Mouse (Mus musculus) liver, embryonic 13.5 days (tissue): ENCODE measurements at regions not wholly inside any gene's neighbourhood (a gene's known extent, or its start where the extent isn't known, plus 50 kb on each side); places are given as distances from the start of the nearest gene placed in this dataset.

Experiments
- ATAC-seq: fragments of 200-750 bp; cut with Nextera tagmentation; 2 replicates; pipeline ENCODE4 v1.8.0; 2017; ENCODE audit warnings: low read depth, mild to moderate bottlenecking, moderate number of reproducible peaks, moderate library complexity
- DNase-seq: peaks from one replicate; pipeline ENCODE4 v3.0.0; 2022
- H3K27ac ChIP-seq: fragments of 300-500 bp; sonication (generic); 2 replicates; pipeline ENCODE4 v1.5.1; 2015; ENCODE audit warnings: moderate library complexity, mild to moderate bottlenecking, inconsistent platforms
- H3K27me3 ChIP-seq: fragments of 300-500 bp; sonication (generic); 2 replicates; pipeline ENCODE4 v1.6.1; 2015; ENCODE audit warnings: mild to moderate bottlenecking, inconsistent platforms
- H3K36me3 ChIP-seq: fragments of 300-500 bp; sonication (generic); 2 replicates; pipeline ENCODE4 v1.6.1; 2015; ENCODE audit warnings: mild to moderate bottlenecking, inconsistent platforms
- H3K4me1 ChIP-seq: fragments of 300-500 bp; sonication (generic); replicated peaks from 2 replicates; pipeline ENCODE4 v1.6.1; 2015; ENCODE audit warnings: inconsistent platforms
- H3K4me2 ChIP-seq: fragments of 300-500 bp; sonication (generic); 2 replicates; pipeline ENCODE4 v1.6.1; 2015; ENCODE audit warnings: inconsistent platforms, mild to moderate bottlenecking, moderate library complexity
- H3K4me3 ChIP-seq: fragments of 300-500 bp; sonication (generic); replicated peaks from 2 replicates; pipeline ENCODE4 v1.5.1; 2015; ENCODE audit warnings: mild to moderate bottlenecking, inconsistent platforms
- H3K9ac ChIP-seq: fragments of 300-500 bp; sonication (generic); 2 replicates; pipeline ENCODE4 v1.6.1; 2015; ENCODE audit warnings: mild to moderate bottlenecking, inconsistent platforms
- H3K9me3 ChIP-seq: fragments of 300-500 bp; sonication (generic); replicated peaks from 2 replicates; pipeline ENCODE4 v1.6.1; 2016; ENCODE audit warnings: inconsistent platforms
- WGBS: fragments of 180-500 bp; shearing (Covaris S2); methylation state at CpG from one replicate; pipeline ENCODE4 v1.1.7; 2015; ENCODE audit not compliant: insufficient replicate concordance; 5-methylcytosine and 5-hydroxymethylcytosine counted together

DNA sequence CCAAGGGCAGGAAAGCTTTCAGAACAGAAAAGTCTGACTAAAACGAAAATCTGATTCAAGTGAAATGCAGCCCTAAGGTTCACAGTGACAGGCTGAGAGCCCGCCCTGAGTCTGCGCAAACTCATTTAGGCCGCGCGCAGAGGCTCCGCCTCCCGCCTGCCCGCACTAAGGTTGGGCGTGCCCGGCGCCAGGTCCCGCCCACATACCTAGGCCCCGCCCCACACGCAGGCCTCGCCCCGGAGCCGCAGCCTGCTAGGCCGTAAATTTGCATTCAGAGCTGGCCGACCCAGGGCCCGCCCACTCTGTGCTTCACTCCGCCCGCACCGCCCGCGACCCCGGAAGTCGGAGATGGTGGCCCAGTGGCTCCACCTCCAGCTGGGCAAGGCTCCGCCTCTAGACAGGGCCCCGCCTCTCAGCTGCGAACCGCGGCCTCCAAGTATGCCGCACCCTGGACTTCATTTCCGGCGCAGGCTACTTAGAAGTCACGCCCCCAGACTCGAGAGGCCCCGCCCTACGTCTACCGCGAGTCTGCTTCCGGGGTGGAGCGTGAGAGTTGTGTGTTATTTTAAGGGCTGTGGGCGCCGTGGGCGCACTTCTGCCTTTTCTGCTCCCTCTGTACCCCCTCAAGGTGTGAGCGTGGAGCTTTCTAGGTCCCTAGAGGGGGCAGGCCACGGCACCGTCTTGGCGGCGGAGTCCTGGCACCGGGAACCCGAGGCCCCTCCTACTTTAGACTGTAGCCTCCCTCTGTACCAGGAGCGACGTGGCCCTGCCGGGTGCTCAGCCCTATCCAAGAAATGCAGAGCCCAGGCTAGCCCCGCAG is 52.3 kb upstream of the Wnt7b start:
- Histone ChIP-seq H3K4me1 (peaks cover 19% of the 10 kb centered on the region), H3K4me2 (peak overlapping the region; percentile 72), H3K27me3 (0 out of 2 replicates have a peak, but pooled peaks cover 7% of the 10 kb centered on the region), H3K9ac (peak overlapping the region; percentile 78), H3K9me3 (no peaks in the 10 kb centered on the region), H3K36me3 (no peaks in the 10 kb centered on the region), H3K27ac (peak overlapping the region; percentile 78), H3K4me3 (peak overlapping the region; percentile 75)
- under 1% methylated on average over 58 of the region's 58 CpGs for WGBS
- peak; percentile 98 for DNase-seq
- ATAC-seq: peak; percentile 95

DNA sequence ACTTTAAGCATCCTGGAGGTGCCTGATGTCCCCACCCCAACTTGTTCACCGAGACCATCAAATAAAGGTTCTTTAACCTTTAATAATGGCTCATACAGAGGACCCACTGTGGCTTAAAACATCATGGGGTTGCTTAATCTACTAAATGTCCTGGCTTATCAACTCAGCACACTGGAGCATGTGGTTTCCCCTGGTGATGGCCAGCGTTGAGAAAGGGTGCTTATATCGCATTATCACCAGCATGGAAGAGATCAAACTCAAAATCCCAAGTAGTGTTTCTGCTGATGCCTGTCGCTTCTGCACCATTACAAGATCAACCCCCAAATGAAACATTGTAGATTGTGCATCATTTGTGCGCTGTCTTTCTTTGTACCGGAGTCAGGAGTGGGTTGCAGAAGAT is 53.2 kb upstream of the Wnt7b start:
- no peaks in the 10 kb centered on the region for H3K36me3 ChIP-seq
- H3K9me3 ChIP-seq: no peaks in the 10 kb centered on the region
- no peaks in the 10 kb centered on the region for H3K27me3 ChIP-seq
- H3K4me3 ChIP-seq: peak overlapping the region; percentile 75
- peak overlapping the region; percentile 78 for H3K27ac ChIP-seq
- 35% methylated on average over 6 of the region's 6 CpGs for WGBS
- no peak for DNase-seq
- ATAC-seq: no peak
- peaks cover 19% of the 10 kb centered on the region for H3K4me1 ChIP-seq
- peak overlapping the region; percentile 78 for H3K9ac ChIP-seq
- H3K4me2 ChIP-seq: peak overlapping the region; percentile 72

DNA sequence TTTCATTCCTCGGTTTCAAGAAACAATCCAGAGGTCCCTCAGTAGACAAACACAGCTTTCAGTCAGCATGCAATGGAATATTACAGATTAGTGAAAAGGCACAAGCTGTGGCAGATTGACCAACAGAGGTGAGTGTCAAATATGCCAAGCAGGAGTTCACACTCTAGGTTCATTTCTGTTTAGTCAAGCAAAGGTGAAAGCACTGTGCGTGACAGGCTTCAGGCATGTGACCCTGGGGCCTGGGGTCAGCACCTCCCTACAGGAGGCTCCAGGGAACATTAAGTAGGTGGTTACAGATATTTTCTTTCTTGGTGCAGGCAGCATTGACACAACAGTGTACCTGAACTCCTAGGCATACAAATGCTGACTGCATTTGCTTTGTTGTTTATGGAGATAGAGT is 57.3 kb upstream of the Wnt7b start:
- no peaks in the 10 kb centered on the region for H3K9me3 ChIP-seq
- peaks cover 12% of the 10 kb centered on the region for H3K4me1 ChIP-seq
- ATAC-seq: no peak
- H3K4me2 ChIP-seq: no peak overlapping the region
- H3K36me3 ChIP-seq: no peaks in the 10 kb centered on the region
- 71% methylated on average over 2 of the region's 2 CpGs for WGBS
- no peak overlapping the region for H3K9ac ChIP-seq
- no peak for DNase-seq
- no peak overlapping the region for H3K27ac ChIP-seq
- no peak overlapping the region for H3K4me3 ChIP-seq
- peaks cover 14% of the 10 kb centered on the region for H3K27me3 ChIP-seq

DNA sequence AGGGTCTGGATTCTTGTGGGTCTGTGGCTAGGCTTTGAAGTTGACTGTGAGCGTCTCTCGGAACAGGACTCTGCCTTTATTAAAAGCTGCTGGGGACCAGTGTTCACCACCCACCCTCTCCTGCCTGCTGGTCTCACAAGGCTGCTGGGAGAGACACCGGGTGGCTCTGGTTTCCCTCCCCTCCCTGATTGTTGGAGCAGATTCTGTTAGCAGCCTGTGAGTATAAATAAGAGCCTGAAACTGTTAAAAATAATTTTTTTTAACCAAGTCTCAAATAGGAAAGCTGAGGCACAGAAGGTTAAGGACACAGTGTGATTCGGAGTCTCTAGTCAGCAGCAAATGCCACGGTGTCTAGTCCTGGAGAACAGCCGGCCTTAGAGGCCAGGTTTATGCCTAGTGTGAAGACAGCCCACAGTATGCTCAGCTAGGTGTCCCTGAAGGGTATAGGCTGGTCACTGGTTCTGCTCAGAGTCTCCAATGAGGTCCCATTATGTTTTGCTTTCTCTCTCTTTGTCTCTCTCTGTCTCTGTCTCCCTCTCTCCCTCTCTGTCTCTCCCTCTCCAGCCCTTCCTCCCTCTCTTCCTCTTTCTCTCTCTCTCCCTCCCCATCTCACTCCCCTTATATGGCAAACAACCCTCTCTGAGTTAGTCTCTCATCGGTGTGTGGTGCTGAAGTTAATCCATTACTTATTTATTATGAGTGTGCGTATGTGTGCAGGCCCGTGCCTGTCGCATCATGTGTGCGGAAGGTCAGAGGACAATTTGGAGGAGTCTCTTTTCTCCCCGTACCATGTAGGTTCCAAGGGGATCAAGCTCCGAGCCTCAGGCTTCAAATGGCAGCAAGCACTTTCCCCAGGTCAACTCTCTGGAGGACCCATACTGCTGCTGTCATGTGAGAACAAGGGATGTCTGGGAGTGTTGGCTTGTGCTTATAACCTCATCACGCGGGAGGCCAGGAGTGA is 59.1 kb upstream of the Wnt7b start:
- Histone ChIP-seq H3K36me3 (no peaks in the 10 kb centered on the region), H3K4me3 (no peak overlapping the region), H3K27me3 (peaks cover 33% of the 10 kb centered on the region), H3K9me3 (no peaks in the 10 kb centered on the region), H3K4me1 (peaks cover 4% of the 10 kb centered on the region), H3K9ac (no peak overlapping the region), H3K4me2 (no peak overlapping the region), H3K27ac (no peak overlapping the region)
- 67% methylated on average over 15 of the region's 15 CpGs for WGBS
- DNase-seq (no peak), ATAC-seq (no peak)

DNA sequence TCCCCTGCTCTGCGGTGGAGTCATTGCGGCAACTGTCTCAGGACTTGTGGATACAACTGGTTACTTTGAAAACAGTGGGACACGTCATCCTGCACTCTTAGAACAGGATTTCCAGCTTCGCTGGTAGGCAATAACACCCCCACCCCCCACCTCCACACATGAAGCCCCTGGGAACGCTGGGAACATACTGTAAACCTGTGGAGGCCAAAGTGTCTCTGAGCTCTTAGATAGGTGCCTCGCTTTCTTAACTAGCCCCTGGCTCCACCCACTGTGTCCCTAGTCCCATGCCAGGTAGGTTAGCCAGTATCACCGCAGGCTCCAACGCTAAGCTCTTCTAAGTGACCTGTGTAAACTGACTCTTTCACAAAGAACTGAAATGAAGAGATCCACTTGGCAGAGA is 63.1 kb upstream of the Wnt7b start:
- 47% methylated on average over 8 of the region's 8 CpGs for WGBS
- Histone ChIP-seq H3K27ac (no peak overlapping the region), H3K27me3 (peaks cover 66% of the 10 kb centered on the region), H3K4me2 (peak overlapping the region; percentile 58; the same call in 1 of the 2 replicates), H3K4me3 (no peak overlapping the region), H3K9me3 (no peaks in the 10 kb centered on the region), H3K4me1 (peaks cover 4% of the 10 kb centered on the region), H3K9ac (no peak overlapping the region), H3K36me3 (no peaks in the 10 kb centered on the region)
- DNase-seq: no peak
- ATAC-seq: no peak

DNA sequence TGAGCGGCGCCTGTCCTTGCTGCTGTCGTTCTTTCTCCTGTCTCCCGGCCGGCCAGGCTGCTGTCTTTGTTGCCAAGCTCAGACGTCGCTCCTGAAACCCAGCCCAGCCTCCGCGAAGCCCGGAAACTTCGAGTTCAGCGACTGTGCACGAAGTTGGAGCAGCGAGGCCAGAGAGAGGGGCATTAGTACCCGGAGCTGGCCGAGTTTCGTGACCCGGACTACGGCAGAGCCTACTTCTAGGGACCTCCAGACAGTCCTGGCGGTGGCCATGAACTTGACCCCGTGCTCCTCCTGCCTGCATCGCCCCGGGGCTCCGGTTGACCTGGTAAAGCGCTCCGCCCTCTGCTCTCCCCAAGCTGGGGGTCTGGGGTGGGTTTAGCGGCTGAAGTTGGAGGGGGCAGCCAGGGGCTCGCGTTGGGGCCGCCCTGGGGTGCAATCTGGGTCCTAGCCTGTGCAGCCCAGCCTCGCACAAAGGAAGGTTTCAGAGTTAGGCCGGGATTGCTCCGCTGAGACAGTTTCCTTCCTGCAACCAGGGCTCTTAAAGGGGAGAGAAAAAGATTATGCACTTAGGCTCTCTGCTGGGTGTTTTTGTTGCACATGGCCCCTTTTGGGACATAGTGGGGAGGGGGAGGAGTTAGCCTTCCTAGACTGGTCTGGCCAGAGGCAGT is 63.8 kb upstream of the Wnt7b start:
- no peak for ATAC-seq
- no peak for DNase-seq
- peaks cover 4% of the 10 kb centered on the region for H3K4me1 ChIP-seq
- H3K4me3 ChIP-seq: peak overlapping the region; percentile 43
- no peaks in the 10 kb centered on the region for H3K36me3 ChIP-seq
- no peaks in the 10 kb centered on the region for H3K9me3 ChIP-seq
- peaks cover 65% of the 10 kb centered on the region for H3K27me3 ChIP-seq
- H3K4me2 ChIP-seq: peak overlapping the region; percentile 58
- 2% methylated on average over 33 of the region's 33 CpGs for WGBS
- H3K27ac ChIP-seq: peak overlapping the region; percentile 39
- peak overlapping the region; percentile 51 for H3K9ac ChIP-seq

DNA sequence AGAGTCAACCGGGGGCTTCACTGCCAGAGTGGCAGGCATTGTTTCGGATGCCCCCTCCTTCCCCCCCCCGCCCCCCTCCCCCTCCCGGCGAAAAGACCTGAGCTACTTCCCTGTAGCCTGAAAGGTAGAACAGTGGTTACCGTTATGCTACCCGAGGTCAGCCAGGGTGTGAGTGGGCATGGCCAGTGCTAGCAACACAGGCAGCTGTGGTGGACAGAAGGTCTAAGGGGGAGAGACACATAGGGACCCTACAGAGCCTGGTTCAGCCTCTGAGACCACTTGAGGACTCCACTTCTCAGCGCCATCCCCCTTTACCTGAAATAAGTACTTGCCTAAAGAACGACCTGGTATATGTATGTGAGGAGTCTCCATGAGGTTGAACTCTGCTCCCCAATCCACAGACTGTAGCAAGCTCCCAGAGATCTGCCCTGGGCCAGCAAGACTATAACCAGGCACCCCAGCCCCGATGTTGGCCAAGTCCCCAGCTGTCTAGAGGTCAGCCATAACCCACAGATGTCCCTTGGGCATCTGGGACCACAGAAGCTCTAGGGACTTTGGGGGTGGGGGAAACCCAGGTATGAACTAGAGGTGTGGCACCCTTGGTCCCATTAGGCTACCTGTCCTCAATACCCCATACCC is 64.5 kb upstream of the Wnt7b start:
- ATAC-seq: no peak

DNA sequence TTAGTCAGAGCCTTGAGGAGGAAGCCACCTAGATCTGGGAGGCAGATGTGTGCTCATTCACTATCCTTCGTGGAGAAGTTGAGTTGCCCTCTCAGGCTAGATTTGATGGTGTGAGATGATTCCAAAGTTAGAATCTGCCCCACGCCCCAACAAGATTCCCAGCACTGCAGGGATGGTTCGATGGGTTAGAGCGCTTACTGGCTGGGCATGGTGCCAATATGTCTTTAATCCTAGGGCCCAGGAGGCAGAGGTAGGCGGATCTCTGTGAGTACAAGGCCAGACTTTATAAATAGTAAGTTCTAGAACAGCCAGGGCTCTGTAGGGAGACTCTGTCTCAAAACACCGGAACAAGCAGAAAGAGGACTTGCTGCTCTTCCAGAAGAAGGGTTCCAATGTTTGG is 65.3 kb upstream of the Wnt7b start:
- H3K4me2 ChIP-seq: no peak overlapping the region
- no peak overlapping the region for H3K9ac ChIP-seq
- WGBS: 46% methylated on average over 6 of the region's 6 CpGs
- H3K4me1 ChIP-seq: peaks cover 4% of the 10 kb centered on the region
- DNase-seq: no peak
- H3K9me3 ChIP-seq: no peaks in the 10 kb centered on the region
- no peak overlapping the region for H3K27ac ChIP-seq
- no peak overlapping the region for H3K4me3 ChIP-seq
- no peaks in the 10 kb centered on the region for H3K36me3 ChIP-seq
- peaks cover 80% of the 10 kb centered on the region for H3K27me3 ChIP-seq
- no peak for ATAC-seq

More for the DNA sequence above, 64.5 kb upstream of the Wnt7b start:
- Histone ChIP-seq H3K4me1 (peaks cover 4% of the 10 kb centered on the region), H3K4me2 (peak overlapping the region; percentile 58), H3K9ac (no peak overlapping the region), H3K9me3 (no peaks in the 10 kb centered on the region), H3K27me3 (peaks cover 71% of the 10 kb centered on the region), H3K36me3 (no peaks in the 10 kb centered on the region), H3K27ac (no peak overlapping the region), H3K4me3 (peak overlapping the region; percentile 43; the same call in 1 of the 2 replicates)
- DNase-seq: no peak
- 19% methylated on average over 9 of the region's 10 CpGs for WGBS

DNA sequence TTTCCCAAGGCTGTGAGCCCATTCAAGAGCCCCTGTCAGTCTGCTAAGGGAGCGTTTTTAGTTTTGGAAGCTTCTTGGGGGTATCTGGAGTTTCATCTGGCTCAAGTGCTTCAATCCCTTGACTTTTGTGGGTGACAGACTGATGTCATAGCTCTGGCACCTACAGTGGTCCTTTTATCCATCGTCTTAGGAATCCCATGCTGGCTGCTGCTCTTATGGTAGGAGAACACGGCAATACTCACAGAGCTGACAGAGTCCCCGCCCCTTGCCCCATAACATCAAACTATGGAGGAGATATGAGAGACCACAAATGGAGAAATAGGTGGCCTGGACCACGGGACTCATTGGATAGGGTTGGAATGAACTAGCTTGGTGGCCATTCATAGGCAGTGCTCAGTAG is 68.0 kb upstream of the Wnt7b start:
- no peak overlapping the region for H3K4me3 ChIP-seq
- 48% methylated on average over 5 of the region's 5 CpGs for WGBS
- H3K9me3 ChIP-seq: no peaks in the 10 kb centered on the region
- H3K4me2 ChIP-seq: no peak overlapping the region
- no peak for ATAC-seq
- no peaks in the 10 kb centered on the region for H3K36me3 ChIP-seq
- no peak overlapping the region for H3K9ac ChIP-seq
- peaks cover 4% of the 10 kb centered on the region for H3K4me1 ChIP-seq
- peaks cover 78% of the 10 kb centered on the region for H3K27me3 ChIP-seq
- no peak overlapping the region for H3K27ac ChIP-seq
- no peak for DNase-seq

DNA sequence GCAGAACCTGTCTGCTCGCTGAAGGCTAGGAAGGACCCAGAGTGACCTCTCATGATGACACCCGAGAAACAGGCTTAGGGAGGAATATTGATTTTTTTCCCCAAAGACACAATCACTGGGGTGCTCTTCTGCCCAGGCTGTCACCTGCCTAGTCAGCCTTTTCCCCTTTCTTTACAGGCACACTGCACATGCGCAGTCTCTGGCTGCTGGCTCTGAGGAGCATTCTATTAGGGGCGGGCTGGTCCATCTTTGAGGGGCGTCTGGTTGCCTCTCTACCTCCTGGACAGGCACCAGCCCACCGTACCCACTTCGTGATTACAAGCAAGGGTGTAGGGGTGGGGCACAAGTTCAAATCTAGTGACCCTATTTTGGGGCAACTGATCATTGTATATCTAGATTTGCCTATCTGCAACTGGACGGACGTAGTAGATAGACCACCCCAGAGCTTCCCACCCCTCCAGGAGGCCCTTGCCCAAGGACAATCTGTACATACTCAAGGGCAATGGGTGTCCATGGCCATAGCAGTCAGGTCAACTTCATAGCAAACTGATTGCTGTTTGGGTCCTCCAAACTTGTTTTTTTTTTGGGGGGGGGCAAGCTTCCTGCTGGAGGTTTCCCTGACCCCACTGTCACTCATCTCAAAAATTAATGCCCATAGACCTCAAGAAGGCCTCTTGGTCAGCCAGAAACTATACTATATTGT is 69.6 kb upstream of the Wnt7b start:
- ATAC-seq (no peak), DNase-seq (no peak)
- 61% methylated on average over 9 of the region's 9 CpGs for WGBS
- no peaks in the 10 kb centered on the region for H3K9me3 ChIP-seq
- H3K4me3 ChIP-seq: no peak overlapping the region
- H3K36me3 ChIP-seq: no peaks in the 10 kb centered on the region
- peaks cover 69% of the 10 kb centered on the region for H3K27me3 ChIP-seq
- H3K4me1 ChIP-seq: no peaks in the 10 kb centered on the region
- H3K27ac ChIP-seq: no peak overlapping the region
- H3K4me2 ChIP-seq: no peak overlapping the region
- H3K9ac ChIP-seq: no peak overlapping the region
